8 mouse cellular contexts compared by ENCODE assay signal in the genomic region with DNA sequence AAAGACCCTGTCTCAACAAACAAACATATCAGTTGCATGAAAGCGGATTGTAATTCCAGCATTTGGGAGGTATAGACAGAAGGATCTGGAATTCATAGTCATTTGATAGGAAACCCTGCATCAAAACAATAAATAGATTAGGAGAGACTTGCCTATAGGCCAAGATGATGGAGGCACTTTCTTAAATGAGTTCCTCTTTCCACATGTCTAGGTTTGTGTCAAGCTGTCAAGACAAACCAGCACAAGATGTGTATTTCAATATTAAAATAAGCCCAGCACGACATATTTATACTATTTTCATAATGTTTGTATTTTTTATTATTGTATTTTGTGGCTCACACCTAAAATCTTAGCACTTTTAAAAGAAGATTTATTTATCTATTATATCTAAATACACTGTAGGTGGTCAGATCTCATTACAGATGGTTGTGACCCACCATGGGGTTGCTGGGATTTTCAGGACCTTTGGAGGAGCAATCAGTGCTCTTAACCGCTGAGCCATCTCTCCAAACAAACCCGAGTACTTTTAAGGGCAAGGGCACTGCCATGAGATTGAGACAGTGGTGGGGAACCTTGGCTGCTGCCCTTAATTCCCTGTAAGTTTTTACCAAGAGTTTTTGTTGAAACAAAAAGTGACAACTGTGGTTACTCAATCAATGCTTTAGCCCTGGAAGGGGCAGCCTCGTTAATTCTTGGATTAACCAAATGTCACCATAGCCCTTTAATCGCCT. TPM values are rescaled to one million over a fixed set of nuclear protein-coding genes. Genes with fewer than 3 reads are reported as not detected.
DNase-seq lines count a peak whose midpoint lies in the region; ATAC-seq and TF ChIP-seq lines count a peak whose summit lies in the region.

No protein-coding gene starts in this region.

- CTCF ChIA-PET in Patski (lab: Charles Lee): interaction anchor here (1.1 kb wide), 2 partner anchors 8 to 10 kb away, joined by 3 to 4 read pairs; a partner anchor contains a TSS

- ATAC-seq in kidney, embryonic 14.5 days (ENCODE audit: low FRiP score, low TSS enrichment): peak; percentile 36
- ATAC-seq in Patski: peak; percentile 37
- ATAC-seq in hindbrain, embryonic 13.5 days (ENCODE audit: low FRiP score): peak; percentile 55
- ATAC-seq in midbrain, embryonic 14.5 days (ENCODE audit: low FRiP score, low TSS enrichment): peak; percentile 47

- intact Hi-C loops in left cerebral cortex, postnatal 25 days (cut with DNase I): no loop called here

- in situ Hi-C loops in Patski (cut with MboI; ENCODE audit: low pct_unique_long_range_greater_than_20kb): no loop called here

- H3K9me3 ChIP-seq in kidney, embryonic 14.5 days (ENCODE audit: control insufficient read depth, low read length): no peaks in the 10 kb centered on the region
- no peaks in the 10 kb centered on the region for H3K9me3 ChIP-seq in hindbrain, embryonic 13.5 days
- no peaks in the 10 kb centered on the region for H3K9me3 ChIP-seq in midbrain, embryonic 14.5 days (ENCODE audit: control insufficient read depth, low read length)

- DNase-seq in kidney, postnatal 4 days: no peak
- no peak for DNase-seq in Patski (ENCODE audit: low read depth, low spot score)
- DNase-seq in midbrain, embryonic 14.5 days: no peak
- no peak for DNase-seq in c-Kit-positive CD71-positive TER-119-positive erythroid progenitor cells, embryonic 14.5 days (ENCODE audit: low spot score)
- no peak for DNase-seq in left cerebral cortex, postnatal 25 days (ENCODE audit: low spot score in 2 of 2)
- no peak for DNase-seq in kidney, postnatal 14 days

- TF ChIP-seq CTCF in Patski (IDR thresholded peaks at IDR 0.05): no peak

- H3K9ac ChIP-seq in kidney, embryonic 14.5 days (ENCODE audit: low read depth, low read length): peak overlapping the region; percentile 54
- peak overlapping the region; percentile 82 for H3K9ac ChIP-seq in hindbrain, embryonic 13.5 days
- peak overlapping the region; percentile 80 for H3K9ac ChIP-seq in midbrain, embryonic 14.5 days (replicated peaks; ENCODE audit: low read length)

- no peaks in the 10 kb centered on the region for H3K27me3 ChIP-seq in kidney, embryonic 14.5 days (ENCODE audit: control insufficient read depth, insufficient read depth, low read length)
- no peaks in the 10 kb centered on the region for H3K27me3 ChIP-seq in Patski
- no peaks in the 10 kb centered on the region for H3K27me3 ChIP-seq in hindbrain, embryonic 13.5 days
- H3K27me3 ChIP-seq in midbrain, embryonic 14.5 days (ENCODE audit: control insufficient read depth, insufficient read depth, low read length): no peaks in the 10 kb centered on the region

- H3K4me1 ChIP-seq in kidney, embryonic 14.5 days (ENCODE audit: control insufficient read depth, insufficient read depth, low read length): peaks cover 3% of the 10 kb centered on the region; the same call in 1 of the 2 replicates
- H3K4me1 ChIP-seq in hindbrain, embryonic 13.5 days (replicated peaks): peaks cover 22% of the 10 kb centered on the region
- peaks cover 13% of the 10 kb centered on the region for H3K4me1 ChIP-seq in midbrain, embryonic 14.5 days (ENCODE audit: control insufficient read depth, insufficient read depth, low read length)

- peak overlapping the region; percentile 47 for H3K4me2 ChIP-seq in kidney, embryonic 14.5 days (replicated peaks; ENCODE audit: low read depth, low read length)
- H3K4me2 ChIP-seq in hindbrain, embryonic 13.5 days: peak overlapping the region; percentile 84
- peak overlapping the region; percentile 95 for H3K4me2 ChIP-seq in midbrain, embryonic 14.5 days (ENCODE audit: low read length)

- 21% methylated on average over 6 of the region's 6 CpGs for WGBS in kidney, embryonic 14.5 days
- 21% methylated on average over 6 of the region's 6 CpGs for WGBS in hindbrain, embryonic 13.5 days
- 18% methylated on average over 6 of the region's 6 CpGs for WGBS in midbrain, embryonic 14.5 days

- H3K4me3 ChIP-seq in kidney, embryonic 14.5 days (ENCODE audit: low read length): peak overlapping the region; percentile 91
- peak overlapping the region; percentile 67 for H3K4me3 ChIP-seq in hindbrain, embryonic 13.5 days
- peak overlapping the region; percentile 84 for H3K4me3 ChIP-seq in midbrain, embryonic 14.5 days (replicated peaks; ENCODE audit: low read depth, low read length)

- H3K27ac ChIP-seq in kidney, embryonic 14.5 days (ENCODE audit: low read depth, low read length): peak overlapping the region; percentile 95; the same call in 1 of the 2 replicates
- peak overlapping the region; percentile 94 for H3K27ac ChIP-seq in hindbrain, embryonic 13.5 days
- H3K27ac ChIP-seq in midbrain, embryonic 14.5 days (replicated peaks; ENCODE audit: low read depth, low read length): peak overlapping the region; percentile 95

- POLR2A ChIA-PET in Patski (lab: Charles Lee): no interaction called here

- peaks cover 46% of the 10 kb centered on the region for H3K36me3 ChIP-seq in kidney, embryonic 14.5 days (ENCODE audit: control insufficient read depth, insufficient read depth, low read length)
- H3K36me3 ChIP-seq in hindbrain, embryonic 13.5 days: peaks cover 53% of the 10 kb centered on the region
- H3K36me3 ChIP-seq in midbrain, embryonic 14.5 days (ENCODE audit: control insufficient read depth, insufficient read depth, low read length): peaks cover 58% of the 10 kb centered on the region

RNA-seq across cellular contexts. Expression of a gene that starts 0.5 kb away (rescaled TPM):
- polyA plus RNA-seq in kidney, embryonic 14.5 days (2014; fragmentation: Nextera tagmentation; extraction: Ambion mirVana): 1,617 and 1,895 TPM in 2 replicates
- polyA plus RNA-seq in Patski (2021): 1,336 TPM
- 948 and 980 TPM in 2 replicates for polyA plus RNA-seq in hindbrain, embryonic 13.5 days (2015; fragmentation: Nextera tagmentation; extraction: Ambion mirVana)
- 857 and 868 TPM in 2 replicates for polyA plus RNA-seq in midbrain, embryonic 14.5 days (2014; fragmentation: Nextera tagmentation; extraction: Ambion mirVana)
- 100 to 1,000 TPM; 322 to 328 TPM for total RNA-seq in left cerebral cortex, postnatal 25 days (2021)

RNA-seq across cellular contexts. Expression of a gene that starts 10.0 kb away (rescaled TPM):
- polyA plus RNA-seq in kidney, embryonic 14.5 days (2014; fragmentation: Nextera tagmentation; extraction: Ambion mirVana): 32.0 and 45.0 TPM in 2 replicates
- 118 TPM for polyA plus RNA-seq in Patski (2021)
- 64.3 and 69.0 TPM in 2 replicates for polyA plus RNA-seq in hindbrain, embryonic 13.5 days (2015; fragmentation: Nextera tagmentation; extraction: Ambion mirVana)
- 70.6 and 70.7 TPM in 2 replicates for polyA plus RNA-seq in midbrain, embryonic 14.5 days (2014; fragmentation: Nextera tagmentation; extraction: Ambion mirVana)
- total RNA-seq in left cerebral cortex, postnatal 25 days (2021): 100 to 1,000 TPM; 212 to 220 TPM

RNA-seq across cellular contexts. Expression of a gene that starts 10.7 kb away (rescaled TPM):
- 287 and 317 TPM in 2 replicates for polyA plus RNA-seq in kidney, embryonic 14.5 days (2014; fragmentation: Nextera tagmentation; extraction: Ambion mirVana)
- polyA plus RNA-seq in Patski (2021): 205 TPM
- polyA plus RNA-seq in hindbrain, embryonic 13.5 days (2015; fragmentation: Nextera tagmentation; extraction: Ambion mirVana): 233 and 242 TPM in 2 replicates
- 232 and 277 TPM in 2 replicates for polyA plus RNA-seq in midbrain, embryonic 14.5 days (2014; fragmentation: Nextera tagmentation; extraction: Ambion mirVana)
- 10 to 100 TPM; 71.6 to 73.4 TPM for total RNA-seq in left cerebral cortex, postnatal 25 days (2021)

RNA-seq across cellular contexts. Expression of a gene that starts 16.9 kb away (rescaled TPM):
- 0.19 and 0.87 TPM in 2 replicates for polyA plus RNA-seq in kidney, embryonic 14.5 days (2014; fragmentation: Nextera tagmentation; extraction: Ambion mirVana)
- polyA plus RNA-seq in Patski (2021): 0.03 TPM
- 0.25 and 0.32 TPM in 2 replicates for polyA plus RNA-seq in hindbrain, embryonic 13.5 days (2015; fragmentation: Nextera tagmentation; extraction: Ambion mirVana)
- 0.11 and 0.34 TPM in 2 replicates for polyA plus RNA-seq in midbrain, embryonic 14.5 days (2014; fragmentation: Nextera tagmentation; extraction: Ambion mirVana)
- under 1 TPM; 0.18 to 0.21 TPM for total RNA-seq in left cerebral cortex, postnatal 25 days (2021)

RNA-seq across cellular contexts. Expression of a gene that starts 26.0 kb away (rescaled TPM):
- polyA plus RNA-seq in kidney, embryonic 14.5 days (2014; fragmentation: Nextera tagmentation; extraction: Ambion mirVana): 18.0 and 19.9 TPM in 2 replicates
- 2.4 TPM for polyA plus RNA-seq in Patski (2021)
- 4.7 and 5.8 TPM in 2 replicates for polyA plus RNA-seq in hindbrain, embryonic 13.5 days (2015; fragmentation: Nextera tagmentation; extraction: Ambion mirVana)
- 3.0 and 3.2 TPM in 2 replicates for polyA plus RNA-seq in midbrain, embryonic 14.5 days (2014; fragmentation: Nextera tagmentation; extraction: Ambion mirVana)
- total RNA-seq in left cerebral cortex, postnatal 25 days (2021): 1 to 10 TPM; 6.5 to 7.1 TPM
